Mouse (Mus musculus) G1E-ER4 (cell line): ENCODE measurements around the gene Ggt5. TPM values are rescaled to one million over a fixed set of nuclear protein-coding genes. Genes with fewer than 3 reads are reported as not detected.

Experiments
- GATA1 ChIP-seq: IDR thresholded peaks from one replicate; pipeline ENCODE4 v1.8.0; 2012; ENCODE audit warnings: low read length, inconsistent platforms
- polyA plus RNA-seq: library from polyadenylated mRNA; stranded (reverse); fragments of >175 nt; gene quantifications from 2 replicates; pipeline ENCODE4 v1.2.3, GENCODE M21; 2012

Gene Ggt5
- polyA plus RNA-seq, 1 experiment, result 0.10 TPM

DNA sequence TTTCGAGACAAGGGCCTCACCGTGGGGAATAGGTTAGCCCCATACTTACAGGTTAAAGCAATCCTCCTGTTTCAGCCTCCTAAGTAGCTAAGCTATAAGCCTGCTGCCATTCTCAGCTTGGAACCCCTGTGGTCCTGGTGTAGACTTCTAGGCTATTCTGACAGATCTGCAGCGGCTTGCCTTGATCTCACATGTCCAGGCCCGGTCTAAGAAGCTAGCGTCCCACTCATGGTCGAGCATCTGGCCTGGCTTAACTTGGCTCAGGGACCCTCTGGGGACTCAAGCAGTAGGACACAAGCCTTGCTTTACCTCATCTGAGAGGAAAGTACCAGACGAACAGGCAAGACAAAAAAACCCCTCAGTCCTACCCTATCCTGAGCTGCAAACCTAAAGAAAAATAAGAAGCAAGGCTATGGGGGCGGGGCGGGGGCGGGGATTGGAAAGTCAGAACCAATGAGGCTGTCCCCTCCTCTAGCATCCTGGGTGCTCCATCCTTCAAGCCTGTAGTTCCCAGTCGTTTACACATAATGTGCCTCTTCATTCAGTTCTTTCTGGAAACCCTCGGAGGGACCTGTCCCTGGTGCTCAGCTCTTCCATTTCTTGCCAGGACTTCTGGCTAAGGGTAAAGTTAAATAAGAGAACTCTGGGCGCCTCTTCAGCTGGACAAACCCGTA lies 46.0 kb downstream of the Ggt5 start:
- TF ChIP-seq GATA1, result no peak

DNA sequence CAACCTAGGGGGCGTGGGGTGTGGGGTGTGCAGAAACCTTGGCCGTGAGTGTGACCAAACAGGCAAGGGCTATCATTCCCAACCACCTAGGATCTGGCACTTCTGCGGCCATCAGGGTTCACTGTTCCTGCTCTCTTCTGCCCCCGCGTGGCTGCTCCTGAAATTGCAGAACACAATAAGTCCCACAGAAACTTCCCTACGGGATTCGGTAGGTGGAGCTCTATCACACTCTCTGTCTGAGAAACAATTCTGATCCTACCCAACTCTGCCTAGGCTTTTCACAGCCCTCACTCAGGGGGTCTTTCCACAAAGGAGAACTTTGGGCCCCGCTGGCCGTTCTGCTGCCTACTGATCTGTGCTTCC lies 46.5 kb downstream of the Ggt5 start:
- no peak for TF ChIP-seq GATA1

DNA sequence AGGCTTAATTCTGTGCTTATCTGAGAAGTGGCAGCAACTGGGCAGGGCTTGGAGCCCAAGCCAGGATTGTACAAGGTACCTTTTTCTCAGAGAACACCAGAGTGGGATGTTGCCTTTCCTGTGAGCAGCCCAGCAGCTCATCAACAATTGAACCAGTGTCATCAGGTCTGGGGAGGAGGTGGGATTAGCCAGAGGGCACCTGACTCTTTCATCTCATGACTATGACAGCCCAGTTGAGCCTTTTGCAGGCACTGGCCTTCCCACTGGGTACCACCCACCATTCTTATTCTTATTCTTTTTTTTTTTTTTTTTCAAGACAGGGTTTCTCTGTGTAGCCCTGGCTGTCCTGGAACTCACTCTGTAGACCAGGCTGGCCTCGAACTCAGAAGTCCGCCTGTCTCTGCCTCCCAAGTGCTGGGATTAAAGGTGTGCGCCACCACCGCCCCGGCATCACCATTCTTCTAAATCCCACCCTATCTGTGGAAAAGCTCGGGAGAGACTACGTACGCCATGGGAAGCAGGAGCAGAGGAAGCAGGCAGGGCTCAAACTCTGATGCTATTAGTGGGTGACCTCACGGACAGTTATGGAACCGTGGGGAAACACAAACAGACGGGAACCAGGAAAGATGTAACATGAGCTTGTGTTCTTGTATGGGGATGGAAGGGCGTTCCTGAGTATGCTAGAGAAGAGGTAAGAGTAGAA lies 47.1 kb downstream of the Ggt5 start:
- no peak for TF ChIP-seq GATA1

DNA sequence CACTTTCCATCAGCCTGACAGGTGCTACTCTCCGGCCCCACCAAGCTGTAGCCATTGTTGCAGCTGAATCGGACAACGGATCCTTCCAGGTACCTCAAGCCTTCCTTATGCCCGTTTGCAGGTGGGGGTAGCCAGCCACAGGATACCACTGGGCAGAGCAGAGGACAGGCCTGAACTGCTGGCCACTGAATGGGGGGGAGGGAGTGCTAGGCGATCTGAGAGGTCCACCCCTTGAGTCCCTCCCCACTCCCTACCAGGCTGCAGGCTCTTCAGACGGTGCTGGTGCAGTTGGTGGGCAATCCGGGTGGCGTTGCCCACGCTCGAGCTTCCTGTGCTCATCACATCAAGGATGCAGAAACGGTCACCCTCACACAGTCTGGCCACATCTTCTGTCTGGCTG lies 48.6 kb downstream of the Ggt5 start:
- no peak for TF ChIP-seq GATA1

DNA sequence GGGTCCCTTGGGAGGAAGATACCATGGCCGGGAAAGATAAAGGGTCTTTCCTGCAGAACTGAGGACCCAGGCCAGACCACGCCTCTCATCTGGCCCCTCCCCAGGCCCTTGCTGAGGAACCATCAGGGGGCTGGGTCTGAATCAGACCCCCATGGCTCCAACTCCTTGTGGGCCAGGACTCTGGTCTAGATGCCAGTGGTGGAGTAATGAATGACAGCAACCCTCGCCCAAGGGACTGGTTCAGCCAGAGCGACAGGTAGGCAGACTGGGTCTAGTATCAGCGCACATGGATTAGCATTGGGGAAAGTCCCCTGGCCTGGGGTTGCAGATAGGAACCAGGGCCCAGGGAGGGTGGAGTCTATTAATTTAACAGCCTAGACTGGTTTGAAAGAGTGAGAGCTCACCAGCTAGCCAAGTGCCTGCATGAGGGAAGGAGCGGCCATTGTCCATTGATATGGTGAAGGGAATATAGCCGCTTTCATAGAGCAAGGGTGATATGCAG lies 52.6 kb downstream of the Ggt5 start:
- TF ChIP-seq GATA1, result no peak

GRCm38 (mm10) chr10:75642436-75642835 lies 53.3 kb downstream of the Ggt5 start:
- TF ChIP-seq GATA1, result no peak

GRCm38 (mm10) chr10:75642891-75643290 lies 53.8 kb downstream of the Ggt5 start:
- TF ChIP-seq GATA1, result no peak

- TF ChIP-seq GATA1, result no peak
These were observed 54.7 kb downstream of the Ggt5 start, which contains the start of gene Susd2 for GRCm38 (mm10) chr10:75643741-75644343. Gene Susd2 (minus strand): TSS chr10:75644008.

DNA sequence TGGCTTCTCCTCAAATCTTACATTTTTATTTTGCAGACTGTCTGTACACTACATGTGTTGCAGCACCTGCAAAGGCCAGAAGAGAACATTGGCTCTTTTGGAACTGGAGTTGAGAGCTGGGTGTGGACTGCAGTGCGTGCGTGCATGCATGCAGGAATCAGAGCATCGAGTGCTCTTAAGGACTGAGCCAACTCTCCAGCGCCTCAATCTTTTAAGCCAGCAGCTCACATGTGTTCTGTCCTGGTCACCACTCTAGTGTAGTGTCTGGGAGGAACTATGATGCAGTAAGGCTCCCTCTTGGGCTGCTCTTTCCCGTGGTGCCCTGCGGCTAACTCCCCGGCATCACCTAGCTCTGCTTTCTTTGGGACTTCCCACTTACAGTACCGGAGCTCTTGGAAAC lies 56.5 kb downstream of the Ggt5 start:
- no peak for TF ChIP-seq GATA1

DNA sequence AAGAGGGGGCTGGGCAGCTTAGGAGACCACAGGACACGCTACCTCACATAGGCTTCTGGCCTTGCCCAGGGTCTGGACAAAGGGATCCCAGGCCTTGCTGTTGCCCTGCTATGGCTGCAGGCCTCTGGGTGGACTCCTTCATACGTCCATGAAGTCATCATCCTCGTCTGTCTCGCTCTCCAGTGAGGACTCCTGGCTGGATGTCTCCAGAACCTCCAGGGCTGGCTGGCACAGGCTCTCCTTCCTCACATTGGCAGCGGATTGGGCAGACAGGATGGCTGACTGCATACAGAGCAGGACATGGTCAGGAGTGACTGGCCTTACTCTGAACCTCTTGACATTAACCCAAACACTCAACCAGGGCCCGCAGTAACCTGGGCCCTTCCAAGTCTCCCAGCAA lies 57.3 kb downstream of the Ggt5 start:
- no peak for TF ChIP-seq GATA1

- no peak for TF ChIP-seq GATA1
These were observed 58.2 kb downstream of the Ggt5 start for GRCm38 (mm10) chr10:75647362-75647761.

DNA sequence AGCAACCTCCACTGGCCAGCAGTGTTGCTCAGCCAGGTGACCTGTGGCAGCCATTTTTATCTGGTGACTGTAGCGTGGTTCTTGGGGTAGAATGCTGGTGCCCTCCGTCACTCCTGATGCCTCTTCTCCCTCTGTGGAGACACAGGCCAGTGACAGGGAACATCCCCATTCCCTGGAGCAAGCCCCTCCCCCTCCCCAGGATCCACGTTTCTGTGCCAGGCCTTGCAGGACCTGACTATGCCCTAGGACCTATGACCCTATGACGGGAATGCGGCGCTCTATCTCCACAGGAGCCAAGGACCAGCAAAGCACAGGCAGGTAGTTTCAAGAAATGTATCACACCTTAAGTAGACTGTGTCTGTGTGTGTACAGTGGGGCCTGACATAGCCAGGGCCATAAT lies 59.0 kb downstream of the Ggt5 start:
- no peak for TF ChIP-seq GATA1

- TF ChIP-seq GATA1, result no peak
These were observed 59.9 kb downstream of the Ggt5 start for GRCm38 (mm10) chr10:75649001-75649400.

DNA sequence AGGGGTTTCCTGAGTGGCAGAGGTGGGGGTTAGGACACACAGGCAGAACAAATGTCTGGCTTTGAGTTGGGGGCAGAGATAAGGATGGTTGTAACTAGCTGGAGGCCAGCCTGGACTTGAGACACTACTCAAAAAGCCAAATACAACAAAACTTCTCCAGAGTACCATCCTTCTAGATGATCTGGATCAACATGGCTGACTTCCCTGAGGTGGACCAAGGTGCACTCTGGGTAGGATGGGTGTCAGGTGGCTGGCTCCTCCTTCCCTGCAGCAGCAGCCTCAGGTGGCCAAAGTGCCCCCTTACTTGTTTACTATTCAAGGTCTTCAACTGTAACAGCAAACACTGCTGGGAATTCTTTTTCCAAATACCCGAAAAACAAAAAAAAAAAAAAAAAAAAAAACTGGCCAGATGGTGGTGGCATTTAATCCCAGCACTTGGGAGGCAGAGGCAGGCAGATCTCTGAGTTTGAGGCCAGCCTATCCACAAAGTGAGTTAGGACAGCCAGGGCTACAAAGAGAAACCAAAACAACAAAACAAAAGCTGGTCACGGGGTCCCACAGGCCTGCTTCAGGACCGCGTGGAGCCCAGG lies 60.4 kb downstream of the Ggt5 start:
- no peak for TF ChIP-seq GATA1

- no peak for TF ChIP-seq GATA1
These were observed 61.3 kb downstream of the Ggt5 start for GRCm38 (mm10) chr10:75650306-75650902.

GRCm38 (mm10) chr10:75651381-75652068 lies 62.4 kb downstream of the Ggt5 start:
- no peak for TF ChIP-seq GATA1
